Mouse (Mus musculus): Measurements from ENCODE around the gene Chmp6.

GRCm38 (mm10) chr11:119939711-119940106 lies 26.5 kb downstream of the Chmp6 start:
- no peak for TF ChIP-seq CTCF (IDR thresholded peaks at IDR 0.05; ENCODE audit: extremely low read depth, insufficient read depth, low read length)
- no peak for TF ChIP-seq POLR2A (IDR thresholded peaks at IDR 0.05; ENCODE audit: extremely low read depth, insufficient read depth, low read length)
